Mouse (Mus musculus): ENCODE data around the gene Smim4.

DNA sequence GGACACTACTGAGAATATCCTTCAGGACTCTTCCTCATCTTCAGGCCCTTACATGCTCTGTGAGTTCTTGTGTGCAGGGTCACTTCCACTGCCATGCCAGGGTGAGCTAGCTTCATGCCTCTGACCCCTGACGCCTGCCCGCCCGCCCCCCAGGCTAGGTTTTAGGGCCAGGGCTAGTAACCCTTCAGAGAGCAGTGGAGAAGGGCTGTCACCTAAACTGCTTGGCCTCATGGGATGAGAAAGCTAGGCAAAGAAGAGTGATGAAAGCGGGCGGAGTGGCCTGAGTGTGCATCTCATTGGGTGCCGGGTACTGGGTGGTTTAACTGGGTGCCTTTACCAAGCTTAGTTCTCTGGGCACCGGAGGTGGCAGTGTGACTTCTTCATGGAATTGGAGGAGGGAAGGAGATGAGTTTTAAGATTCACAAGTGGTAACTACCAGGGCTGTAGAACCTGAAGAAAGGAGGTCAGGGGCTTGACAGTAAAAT is 3.8 kb upstream of the Smim4 start:
- TF ChIP-seq MAFK (IDR thresholded peaks at IDR 0.05; ENCODE audit: insufficient read depth, low read depth, low read length) = no peak
- no peak for TF ChIP-seq ZC3H11A (IDR thresholded peaks at IDR 0.05; ENCODE audit: borderline replicate concordance, low read depth, low read length)

Data from ES-E14 (cell line).